Mouse (Mus musculus) inflammation-experienced regulatory T-cells, adult 6 months (primary cell): ENCODE measurements at regions not wholly inside any gene's neighbourhood (a gene's known extent, or its start where the extent isn't known, plus 50 kb on each side); places are given as distances from the start of the nearest gene placed in this dataset.

ENCODE experiments used
- ATAC-seq: one replicate; pipeline ENCODE4 v1.8.0; 2017

DNA sequence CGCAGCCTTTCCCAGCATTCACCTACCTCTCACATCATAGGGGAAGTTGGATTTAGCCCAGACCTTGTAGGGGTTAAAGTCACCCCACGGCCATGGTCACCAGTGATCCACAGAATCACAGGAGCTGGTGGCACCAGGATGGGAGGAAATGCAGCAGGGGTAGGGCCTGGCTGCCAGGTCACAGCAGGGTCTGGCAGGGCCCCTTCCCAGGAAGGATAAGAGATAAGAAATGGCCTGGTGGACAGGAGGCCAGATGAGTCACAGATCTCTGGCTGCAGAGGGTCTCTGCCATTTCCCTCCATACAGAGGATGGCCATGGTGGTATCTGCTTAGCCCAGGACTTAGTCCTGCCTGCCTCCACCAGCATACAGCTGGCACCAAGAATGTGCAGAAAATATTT is 103.0 kb downstream of the Cstad start:
- no peak for ATAC-seq

DNA sequence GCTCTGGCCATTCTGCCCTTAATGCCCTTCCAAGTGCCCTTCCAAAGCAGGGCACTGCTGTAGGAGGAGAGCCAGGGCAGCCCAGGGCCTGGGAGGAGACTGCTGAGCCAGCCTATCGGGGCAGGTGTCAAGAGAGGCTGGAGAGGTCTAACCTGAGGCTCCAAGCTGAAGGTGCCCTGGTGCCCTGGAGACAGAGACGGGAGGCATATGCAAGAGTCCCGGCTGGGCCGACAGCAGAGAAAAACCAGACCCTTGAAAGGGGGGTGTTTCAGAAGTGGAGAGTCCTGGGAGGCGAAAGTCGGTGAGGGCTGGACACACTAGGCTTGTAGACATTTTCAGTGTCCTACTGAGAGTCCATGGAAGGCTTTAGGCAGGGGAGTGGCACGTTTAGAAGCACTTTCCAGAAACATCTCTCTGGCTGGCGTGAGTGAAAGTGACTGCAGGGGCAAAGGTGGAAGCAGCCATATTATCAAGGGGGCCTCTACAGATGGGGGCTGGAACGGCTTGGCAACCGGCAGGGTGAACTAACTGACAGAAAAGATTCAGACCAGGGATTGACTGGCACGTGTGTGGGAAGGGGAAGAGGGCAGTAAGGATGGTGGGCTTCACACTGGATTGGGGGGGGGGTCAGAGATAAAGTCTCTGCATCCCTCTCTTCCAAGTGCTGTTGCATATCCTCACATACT is 101.1 kb downstream of the Cstad start:
- ATAC-seq: no peak

DNA sequence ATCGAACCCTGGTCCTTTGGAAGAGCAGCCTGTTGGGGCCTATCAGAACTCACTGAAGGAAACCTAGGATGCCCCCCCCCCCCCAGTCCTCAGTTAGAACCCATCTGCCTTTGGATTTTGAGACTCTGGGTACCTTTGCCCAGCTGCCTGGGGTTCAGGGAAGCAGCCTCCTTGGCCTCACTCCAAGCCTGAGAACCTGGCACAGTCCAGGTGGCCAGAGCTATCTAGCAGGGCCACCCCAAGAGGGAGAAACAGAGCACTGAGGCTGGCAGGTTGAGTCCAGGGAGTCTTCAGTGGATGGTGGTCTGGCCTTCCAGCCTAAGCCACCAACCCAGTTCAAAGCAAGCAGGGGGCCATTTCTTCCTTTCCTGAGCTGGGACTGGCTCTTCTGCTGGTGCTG is 100.2 kb downstream of the Cstad start:
- ATAC-seq: no peak

DNA sequence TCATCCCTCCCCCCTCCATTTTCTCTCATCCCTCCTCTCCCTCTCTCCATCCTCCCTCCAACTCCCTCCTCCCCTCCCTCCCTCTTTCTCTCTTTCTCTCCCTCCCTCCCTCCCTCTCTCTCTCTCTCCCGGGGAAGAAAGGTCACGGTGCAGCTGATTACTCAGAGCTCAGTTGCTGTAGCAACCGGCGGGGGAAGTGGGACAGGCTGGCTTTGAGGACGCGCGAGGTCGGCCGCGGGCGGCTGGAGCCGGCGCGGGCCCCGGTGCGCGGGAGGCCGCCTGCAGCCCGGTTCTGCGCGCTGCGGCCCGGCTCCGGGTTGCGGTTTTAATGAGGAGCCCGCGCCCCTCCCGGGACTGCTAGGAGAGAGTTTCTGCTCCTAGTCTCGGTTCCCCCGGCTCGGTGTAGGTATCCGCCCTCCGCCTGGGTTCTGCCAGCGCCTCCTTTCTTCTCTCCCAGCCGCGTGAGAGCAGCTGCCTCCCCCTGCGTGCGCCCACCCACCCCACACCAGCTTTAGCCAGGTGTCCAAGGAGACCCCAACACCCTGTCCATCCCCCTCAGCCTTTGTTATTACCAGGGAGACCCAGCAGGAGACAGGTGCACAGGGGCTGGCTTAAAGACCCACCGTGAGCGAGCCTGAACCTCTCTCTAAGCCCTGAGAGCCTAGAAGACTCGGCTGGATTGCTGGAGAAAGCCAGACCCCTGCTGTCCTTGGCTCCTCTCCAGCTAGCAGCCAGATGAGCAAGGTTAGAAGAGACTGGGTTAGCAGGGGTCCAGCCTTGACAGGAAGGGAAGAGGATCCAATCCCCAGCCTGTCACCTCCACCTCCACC is 98.6 kb downstream of the Cstad start:
- ATAC-seq: peak; percentile 87

DNA sequence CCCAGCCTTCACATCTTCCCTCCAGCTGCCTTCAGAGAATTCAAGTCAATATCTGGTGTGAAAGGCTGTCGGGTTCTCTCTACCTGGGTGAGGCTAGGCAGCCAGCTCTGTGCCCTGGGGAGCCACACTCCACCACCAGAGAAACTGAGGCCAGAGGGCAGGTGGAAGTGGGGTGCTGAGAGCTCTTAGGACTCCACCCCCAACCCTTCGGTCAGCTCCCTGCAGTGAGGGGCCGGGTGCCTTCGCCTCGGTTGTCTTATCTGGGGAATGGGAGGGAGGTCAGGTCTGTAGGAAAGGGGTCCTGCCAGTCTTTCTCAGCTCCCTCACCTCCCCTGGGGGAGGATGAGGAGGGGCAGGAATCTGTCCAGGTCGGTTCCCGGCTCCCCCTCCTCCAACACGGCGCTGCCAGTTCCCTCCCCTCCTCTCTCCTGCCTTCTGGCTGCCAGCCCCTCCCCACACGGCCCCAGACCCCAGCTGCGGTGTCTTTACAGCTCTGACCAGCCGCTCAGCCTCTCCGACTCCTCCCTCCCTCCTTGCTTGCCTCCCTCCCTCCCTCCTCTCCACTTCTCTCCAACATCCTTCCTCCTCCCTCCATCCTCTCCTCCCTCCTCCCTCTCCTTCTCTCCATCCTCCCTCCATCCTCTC is 97.8 kb downstream of the Cstad start:
- peak; percentile 15 for ATAC-seq

DNA sequence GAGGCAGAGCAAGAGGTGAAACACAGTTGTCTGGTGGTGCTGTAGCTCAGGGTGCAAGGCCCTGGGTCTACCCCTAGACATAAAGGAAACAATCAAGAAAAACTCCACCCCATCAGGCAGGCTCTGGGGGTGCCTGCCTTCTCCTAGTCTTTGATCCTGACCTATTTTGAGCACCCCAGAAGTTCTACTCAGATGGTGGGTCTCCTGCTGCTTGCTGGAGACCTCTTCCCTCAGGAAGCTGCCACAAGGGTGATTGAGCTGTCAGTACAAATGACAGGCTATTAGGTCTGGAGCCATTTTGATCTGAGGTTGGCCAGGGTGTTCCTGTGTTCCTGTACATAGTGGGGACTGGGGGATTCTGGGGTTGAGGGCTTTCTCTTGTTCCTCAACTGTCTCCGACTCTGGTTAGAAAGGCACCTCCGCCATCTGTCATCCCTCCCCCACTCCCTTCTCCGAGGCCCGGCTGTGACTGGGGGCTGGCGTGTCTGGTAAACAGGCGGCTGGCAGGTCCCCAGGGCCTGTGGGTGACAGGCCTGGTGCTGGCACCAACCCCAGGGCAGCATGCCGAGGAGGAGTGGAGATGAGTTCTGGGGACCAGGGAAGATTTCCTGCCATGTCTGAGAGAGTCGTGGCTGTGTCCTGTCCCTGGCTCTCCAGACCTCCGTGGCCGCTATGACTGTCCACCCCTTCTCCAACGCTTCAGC is 97.2 kb downstream of the Cstad start:
- ATAC-seq: peak; percentile 4

DNA sequence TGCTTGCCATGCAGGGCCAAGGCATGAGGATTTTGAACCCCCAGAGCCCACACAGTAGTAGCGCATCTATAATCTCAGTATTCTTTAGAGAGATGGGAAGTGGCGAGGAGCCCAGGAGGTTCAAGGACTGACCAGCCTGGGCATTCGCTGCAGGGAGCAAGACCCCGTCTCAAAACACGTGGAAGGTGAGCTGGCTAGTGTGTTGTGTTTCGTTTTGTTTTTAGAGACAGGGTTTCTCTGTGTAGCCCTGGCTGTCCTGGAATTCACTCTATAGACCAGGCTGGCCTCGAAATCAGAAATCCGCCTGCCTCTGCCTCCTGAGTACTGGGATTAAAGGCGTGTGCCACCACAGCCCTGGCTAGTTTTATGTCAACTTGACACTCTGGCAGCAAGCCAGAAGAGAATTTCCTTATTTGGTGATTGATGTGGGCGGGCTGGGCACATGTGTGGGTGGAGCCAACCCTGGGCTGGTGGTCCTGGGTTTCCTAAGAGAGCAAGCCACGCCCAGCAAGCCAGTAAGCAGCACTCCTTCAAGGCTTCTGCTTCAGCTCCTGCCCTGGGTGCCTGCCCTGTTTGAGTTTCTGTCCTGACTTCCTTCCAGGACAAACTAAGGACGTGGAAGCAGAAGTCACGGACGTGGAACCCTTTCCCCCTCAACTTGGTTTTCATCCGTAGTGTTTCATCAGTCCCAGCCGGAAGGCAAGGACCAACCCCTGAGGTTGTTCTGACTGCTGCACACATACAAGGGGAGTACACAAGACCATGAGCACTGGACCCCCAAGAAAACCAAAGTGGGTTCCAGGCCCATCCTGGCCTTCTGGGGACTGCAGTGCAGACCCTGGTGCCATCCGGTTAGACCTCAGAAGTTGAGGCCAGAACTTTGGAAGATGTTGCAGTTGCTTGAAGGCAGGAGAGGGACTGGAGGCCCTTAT is 96.4 kb downstream of the Cstad start:
- ATAC-seq: no peak

DNA sequence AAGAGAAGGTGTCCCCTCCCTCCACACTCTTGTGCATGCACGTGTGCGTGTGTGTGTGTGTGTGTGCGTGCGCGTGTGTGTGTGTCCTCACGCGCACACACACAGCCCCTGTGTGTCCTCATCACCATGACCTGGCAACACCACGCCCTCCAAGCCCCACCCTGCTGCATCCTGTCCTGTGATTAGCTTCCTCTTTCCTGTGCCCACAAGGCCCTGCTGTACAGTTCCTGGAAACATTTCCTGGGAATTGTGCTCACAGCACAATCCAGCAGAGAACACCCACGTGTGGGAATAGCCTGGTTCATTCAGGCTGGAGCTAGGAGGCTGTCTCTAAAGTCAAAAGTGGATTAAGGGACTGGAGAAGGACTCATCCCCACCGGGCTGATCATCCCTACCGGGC is 95.5 kb downstream of the Cstad start:
- ATAC-seq: peak; percentile 30

DNA sequence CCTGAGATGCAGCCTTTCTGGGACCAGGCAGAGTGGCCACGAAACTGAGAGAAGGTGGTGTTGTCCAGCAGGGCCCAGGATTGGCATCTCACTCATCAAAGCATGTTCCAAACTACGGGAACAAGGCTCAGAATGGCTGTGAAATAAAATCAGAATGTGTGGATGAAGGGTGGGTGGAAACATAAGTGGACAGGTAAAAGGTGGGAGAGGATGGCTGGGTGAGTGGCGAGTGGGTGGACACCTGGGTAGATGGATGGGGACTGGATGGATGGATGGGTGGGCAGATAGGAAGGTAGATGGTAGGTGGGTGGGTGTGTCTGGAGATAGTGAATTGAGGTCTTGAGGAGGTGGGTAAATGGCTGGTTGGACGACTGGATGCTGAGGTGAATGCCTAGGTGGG is 93.6 kb downstream of the Cstad start:
- ATAC-seq: no peak

DNA sequence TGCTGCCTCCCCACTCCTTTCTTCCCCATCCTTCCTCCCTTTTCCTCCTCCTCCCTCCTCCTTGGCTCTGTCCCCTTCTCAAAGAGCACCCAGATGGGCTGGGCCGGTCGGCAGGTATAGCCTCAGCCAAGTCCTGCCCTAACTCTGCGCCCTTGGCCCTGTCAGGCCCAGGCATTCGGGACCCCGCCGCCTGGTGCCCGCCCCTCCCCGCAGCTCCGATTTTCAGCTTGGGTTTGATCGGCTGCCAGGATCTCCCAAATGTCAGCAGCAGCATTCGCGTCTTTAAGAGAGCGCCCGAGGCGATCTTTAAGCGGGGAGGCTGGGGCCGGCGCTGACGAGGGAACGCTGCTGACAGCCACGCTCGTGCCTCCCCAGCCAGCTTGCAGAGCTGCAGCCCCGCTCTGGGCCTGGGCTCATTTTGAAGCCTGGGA is 92.3 kb downstream of the Cstad start:
- no peak for ATAC-seq

DNA sequence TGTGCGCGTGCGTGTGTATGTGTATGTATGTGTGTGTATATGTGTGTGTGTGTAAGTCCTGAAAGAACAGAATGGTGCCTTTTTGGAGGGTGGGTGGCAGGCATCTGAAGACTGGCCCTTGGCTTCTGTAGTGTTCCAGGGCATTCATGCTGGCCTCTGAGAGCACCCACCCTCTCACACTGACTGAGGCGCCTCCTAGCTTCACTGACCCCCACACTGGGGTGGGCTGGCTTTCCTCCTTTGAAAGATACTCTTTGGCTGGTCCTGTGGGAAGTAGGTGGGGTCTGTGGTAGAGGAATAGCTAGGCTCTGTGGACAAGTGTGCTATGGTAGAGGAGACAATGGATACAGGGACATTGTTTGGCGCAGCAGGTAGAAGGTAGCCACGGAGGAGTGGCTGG is 91.5 kb downstream of the Cstad start:
- no peak for ATAC-seq

DNA sequence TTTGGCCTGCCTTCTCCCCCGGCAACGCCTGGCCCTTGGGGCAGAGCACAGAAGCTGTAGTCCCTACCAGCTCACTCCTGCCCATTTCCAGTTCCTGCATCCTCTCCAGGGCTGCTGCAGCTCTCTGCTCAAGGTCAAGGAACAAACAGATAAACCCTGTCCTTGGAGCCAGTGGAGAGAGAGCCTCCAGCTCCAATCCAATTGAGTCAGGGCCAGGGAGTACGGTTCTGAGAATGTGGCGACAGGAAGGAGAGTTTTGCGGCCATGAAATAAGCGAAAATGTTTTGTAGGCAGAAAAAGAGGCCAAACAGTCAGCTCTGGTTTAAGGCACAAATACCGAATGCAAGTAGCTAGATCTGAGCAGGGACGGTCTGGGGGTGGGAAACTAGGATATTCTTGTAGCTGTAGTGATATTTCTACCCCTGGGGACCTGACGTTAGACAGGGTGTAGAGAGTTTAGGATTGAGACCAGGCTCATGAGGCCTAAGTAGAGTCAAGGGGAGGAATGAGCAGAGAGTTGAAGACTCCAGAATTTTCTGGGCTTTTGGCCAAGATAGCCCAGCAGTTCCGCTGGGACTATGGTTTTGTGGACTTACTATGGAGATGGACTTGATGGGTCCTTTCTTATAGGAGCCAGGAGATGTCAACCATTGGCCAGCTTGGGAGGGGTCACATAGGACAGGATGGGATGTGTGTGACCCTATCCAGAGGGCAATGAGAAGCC is 90.5 kb downstream of the Cstad start:
- ATAC-seq: no peak

DNA sequence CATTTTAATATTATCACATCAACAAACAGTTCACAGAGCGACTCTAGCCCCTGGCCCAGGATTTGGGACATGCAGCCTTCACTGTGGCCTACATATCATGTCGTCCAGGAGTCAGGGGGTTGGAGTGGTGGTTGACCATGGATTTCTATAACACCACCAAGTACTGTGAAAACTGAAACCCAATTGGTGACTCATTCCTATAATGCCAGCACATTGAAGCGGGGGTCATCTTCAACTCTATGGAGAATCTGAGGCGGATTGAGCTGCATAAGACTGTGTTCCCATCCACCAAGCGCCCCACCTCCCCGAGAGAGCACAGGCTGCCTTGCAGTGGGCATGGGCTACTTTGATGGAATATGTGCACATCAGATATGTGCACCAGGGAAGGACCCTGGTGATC is 89.6 kb downstream of the Cstad start:
- no peak for ATAC-seq

DNA sequence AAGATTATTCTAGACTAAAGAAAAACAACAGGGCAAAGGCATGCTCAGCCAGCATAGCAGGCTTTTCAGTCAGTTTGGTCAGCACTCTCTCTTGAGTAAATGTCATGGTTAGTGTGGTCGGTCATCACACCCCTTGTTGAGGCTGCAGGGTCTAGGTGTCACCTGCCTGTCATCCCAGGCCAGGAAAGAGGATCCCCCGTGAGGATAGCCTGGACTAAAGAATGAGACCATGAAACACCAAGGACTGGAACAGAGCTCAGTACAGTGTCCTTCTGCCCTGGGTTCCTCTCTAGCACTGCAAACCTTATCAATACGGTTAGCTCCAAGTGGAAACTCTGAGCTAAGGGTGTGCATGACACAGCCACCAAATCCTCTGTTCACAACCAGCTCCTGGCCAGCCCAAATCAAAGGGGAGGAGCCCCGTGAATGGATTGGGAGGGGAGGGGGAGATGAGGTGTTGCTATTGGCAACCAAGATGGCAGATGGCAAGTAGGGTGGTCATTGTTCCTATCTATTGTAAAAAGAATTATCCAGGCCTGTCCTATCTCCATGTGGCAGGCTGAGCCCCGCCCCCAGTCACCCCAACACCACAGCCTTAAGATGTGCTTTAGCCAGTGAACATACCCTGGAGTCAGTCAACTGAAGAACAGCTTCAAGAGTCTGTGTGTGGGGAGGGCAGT is 87.4 kb downstream of the Cstad start:
- no peak for ATAC-seq

DNA sequence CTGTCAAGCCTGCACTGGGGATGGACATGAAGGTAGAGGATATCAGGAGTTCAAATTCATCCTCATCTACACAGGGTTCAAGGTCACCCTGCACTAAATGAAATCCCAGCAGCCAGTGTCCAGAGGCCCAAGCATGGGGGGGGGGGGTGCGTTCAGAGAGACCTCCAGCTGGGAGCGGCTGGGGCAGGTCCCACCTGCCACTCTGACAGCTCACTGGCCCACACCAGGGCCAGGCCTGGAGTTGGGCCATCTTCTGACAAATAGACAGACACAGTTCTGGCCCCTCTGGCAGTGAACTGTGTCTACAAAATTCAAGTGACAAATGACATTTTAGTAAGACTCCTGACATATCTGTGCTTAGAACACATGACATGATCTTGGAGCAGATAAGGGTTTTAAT is 86.8 kb downstream of the Cstad start:
- no peak for ATAC-seq

DNA sequence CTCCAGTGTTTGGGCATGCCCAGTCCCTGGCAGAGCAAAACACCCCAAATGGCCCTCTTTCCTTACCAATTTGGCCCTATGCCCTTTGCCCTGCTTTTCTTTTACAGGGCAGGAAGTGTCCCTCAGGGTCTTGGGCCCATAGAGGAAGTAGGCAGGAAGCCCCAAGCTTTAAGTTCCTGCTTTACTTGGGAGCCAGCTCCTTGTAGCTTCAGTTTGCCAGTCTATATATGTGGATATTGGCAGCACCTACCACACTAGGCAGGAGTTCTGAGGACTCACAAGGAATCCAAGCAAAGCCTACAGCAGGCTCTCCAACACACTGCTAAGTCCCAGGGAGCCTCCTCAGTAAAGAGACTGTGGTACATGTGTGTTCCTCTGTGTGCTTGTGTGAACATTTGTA is 84.2 kb downstream of the Cstad start:
- ATAC-seq: no peak

DNA sequence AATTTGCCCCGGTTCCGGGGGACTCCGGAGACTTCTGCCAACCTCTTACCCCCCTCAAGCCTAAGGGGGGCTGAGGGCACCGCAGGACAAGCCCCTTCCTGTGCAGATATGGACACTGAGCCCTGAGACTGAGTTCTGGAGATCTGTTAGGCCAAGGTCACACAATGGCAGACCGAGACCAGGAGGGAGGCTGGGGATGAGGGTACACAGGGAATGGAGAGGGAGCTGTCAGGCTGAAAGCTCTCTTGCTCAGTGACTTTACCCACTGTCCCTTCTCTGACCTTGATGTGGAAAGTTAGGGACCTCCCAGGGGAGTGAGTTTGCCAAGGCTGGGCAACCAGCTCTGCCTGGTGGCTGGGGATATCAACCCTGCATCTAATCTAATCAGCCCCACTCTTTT is 82.7 kb downstream of the Cstad start:
- ATAC-seq: no peak

DNA sequence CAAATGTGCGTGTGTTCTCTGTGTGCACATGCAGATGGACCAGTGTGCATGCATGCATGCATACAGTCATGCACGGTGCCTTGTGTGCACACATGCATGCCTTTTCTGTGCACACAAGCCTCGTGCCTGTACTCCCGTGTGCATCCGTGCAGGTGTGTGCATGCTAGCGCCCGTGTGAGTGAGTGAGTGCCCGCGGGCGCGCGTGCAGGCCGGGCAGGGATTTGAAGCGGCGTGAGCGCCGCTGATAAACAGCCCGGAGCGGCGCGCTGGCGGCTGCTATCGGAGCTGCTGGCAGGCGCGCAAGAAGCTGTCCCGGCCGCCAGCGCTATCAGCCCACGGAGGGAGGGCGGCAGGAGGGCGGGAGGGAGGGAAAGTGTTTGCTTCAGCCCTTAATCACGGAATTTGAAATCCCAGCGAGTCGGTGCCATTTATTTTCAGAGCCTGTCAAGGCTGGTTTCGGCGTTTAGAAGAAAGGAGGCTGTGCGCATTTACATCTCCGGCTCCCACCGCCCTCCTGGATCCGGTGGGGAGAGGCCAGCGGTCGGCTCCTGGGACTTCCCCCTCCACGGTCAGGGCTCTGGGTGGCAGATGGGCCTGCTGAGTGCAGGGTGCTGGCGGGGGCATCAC is 82.1 kb downstream of the Cstad start:
- ATAC-seq: no peak

DNA sequence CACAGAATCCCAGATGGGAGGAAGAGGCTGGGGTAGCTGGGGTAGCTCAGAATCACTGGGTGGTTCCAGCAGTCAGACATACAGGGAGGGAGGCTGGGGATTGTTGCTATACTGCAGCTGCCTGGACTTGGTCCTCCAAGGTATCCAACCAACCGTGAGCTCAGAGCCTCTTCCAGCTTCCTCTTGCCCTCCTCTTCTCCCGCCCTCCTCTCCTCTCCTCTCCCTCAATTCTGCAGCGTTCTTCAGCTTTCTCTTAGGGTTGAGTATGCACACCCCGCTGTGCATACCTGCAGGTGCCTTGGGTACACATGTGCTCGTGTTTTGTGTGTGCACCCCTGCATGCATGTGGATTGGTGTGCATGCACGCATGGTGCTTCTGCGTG is 81.6 kb downstream of the Cstad start:
- ATAC-seq: no peak

DNA sequence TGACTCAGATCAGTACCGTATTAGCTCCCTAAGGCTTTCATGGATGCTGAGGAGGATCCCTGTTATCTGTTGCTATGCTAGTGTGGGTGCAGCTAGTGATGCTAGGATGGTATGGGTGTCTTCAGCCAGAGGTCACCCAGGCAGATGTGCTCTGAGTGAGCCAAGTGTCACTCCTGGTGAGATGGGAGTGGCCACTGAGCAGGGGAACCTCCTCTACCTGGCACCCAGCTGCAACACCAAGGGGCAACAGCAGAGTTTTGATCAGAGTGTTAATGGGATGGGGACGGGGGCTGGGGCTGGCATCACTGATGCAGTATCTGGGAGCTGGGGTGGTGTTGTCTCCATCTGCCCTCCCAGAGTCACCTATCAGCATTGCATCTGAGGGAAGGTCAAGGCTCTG is 81.0 kb downstream of the Cstad start:
- ATAC-seq: no peak
